Mouse (Mus musculus) CD8-positive naive resting alpha-beta T cell, adult 57 days (primary cell): Measurements from ENCODE around the gene Tas2r117. TPM values are rescaled to one million over a fixed set of nuclear protein-coding genes. Genes with fewer than 3 reads are reported as not detected.

Experiments
- total RNA-seq: library from RNA; stranded (reverse); gene quantifications from one replicate; pipeline ENCODE4 v1.2.4, GENCODE M21; 2023

Tas2r117 gene
- total RNA-seq: not detected

DNA sequence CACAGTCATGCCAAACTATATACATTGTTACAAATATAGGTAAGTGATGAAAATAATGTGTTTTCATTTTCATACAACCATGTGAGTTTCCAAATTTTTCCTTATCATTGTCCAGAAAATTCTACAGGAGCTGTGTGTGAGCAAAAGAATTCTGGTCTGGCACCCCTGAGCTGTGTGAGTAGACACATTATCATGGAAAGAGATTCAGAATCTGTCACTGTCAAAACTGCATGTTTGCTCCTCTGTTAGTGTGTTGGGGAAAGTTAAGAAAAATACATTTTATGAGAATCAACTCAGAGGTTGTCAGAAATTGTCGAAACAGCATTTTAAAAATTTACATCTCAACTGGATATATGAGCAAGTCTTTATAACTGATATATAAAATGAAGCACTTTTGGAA is at the start of gene Tas2r117:
Gene Tas2r117 (plus strand): TSS at position 301 of the 400 bp plus-strand sequence.

DNA sequence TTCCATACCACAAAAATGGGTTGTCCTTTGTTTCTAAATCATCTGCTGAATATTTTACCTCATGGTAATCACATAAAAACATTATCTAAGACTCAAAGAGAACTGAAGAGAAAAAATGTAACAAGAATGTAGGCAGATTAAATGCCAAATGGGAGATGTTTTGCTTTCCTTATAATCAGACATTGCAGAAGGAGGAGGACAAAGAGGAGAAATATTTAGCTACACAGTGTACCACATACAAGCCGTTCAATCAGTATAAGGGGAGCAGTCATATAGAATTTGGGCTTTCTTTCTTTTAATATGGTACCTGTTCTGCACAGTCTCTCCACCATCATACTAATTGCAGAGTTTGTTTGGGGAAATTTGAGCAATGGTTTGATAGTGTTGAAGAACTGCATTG is 48.2 kb upstream of the Tas2r117 start, which contains the start of gene Tas2r124:
Gene Tas2r124 (plus strand): TSS at position 301 of the 400 bp plus-strand sequence.

DNA sequence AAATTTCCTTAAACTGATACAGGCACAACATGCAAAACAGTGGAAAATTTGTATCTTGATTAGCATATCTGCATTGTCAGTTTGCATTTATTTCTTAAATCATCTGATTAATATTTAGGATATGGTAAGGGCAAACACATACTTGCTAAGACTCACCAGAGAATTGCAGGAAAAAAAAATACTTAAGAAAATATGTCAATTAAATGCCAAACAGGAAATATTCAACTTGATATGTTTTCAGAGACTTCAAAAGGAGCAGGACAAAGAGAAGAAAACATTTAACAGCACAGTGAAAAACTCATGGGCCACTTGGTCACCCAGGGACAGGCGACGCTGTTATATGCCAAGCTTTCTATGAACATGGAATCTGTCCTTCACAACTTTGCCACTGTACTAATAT is 40.8 kb upstream of the Tas2r117 start, which contains the start of gene Tas2r102:
Gene Tas2r102 (plus strand): TSS at position 301 of the 400 bp plus-strand sequence.

DNA sequence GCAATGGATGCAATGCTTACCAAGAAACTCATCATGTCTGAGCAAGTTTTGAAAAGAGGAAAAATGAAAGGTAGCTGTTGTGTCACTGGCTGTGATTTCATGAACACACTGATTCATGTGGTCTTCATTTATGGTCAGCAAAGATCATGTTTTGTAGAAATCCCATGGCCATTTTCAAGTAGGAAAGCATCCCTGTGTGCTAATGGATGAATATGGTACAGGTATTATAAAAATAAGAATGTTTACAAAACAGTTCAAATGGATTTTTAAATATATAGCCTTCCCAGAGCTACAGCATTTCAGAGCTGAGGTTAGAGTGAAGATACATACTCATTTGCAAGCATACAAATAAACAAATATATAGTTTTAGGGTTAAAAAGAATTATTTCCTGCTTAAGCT is 24.6 kb upstream of the Tas2r117 start, which contains the start of gene Tas2r136:
Gene Tas2r136 (minus strand): TSS at position 101 of the 400 bp plus-strand sequence.

DNA sequence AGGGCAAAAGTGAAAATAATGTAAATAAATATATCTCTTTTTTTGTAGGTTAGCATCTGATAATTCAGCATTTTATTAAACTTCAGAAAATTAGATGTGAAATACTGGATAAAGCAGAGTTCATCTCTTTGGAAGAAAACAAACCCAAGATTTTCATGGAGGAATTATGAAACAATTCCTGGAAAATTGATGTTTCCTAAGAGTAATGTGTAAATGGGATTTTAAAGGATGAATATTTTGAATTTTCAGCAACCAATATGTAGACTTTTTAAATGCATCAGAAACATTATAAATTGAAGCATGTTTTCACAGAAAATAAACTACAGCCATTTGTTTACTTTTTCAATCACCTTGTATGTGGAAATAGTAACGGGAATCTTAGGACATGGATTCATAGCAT is 44.2 kb downstream of the Tas2r117 start, which contains the start of gene Tas2r123:
Gene Tas2r123 (plus strand): TSS at position 301 of the 400 bp plus-strand sequence.

Other genes starting within 250 kb of the Tas2r117 start
- gene Prh1, start 233.0 kb upstream of the Tas2r117 start, total RNA-seq: not detected
- gene Prp2, start 206.9 kb upstream of the Tas2r117 start, total RNA-seq: not detected
- not detected for gene A630073D07Rik, start 151.3 kb upstream of the Tas2r117 start, total RNA-seq
- gene Tas2r120, start 145.9 kb upstream of the Tas2r117 start, total RNA-seq: not detected
- gene Tas2r121, start 101.8 kb upstream of the Tas2r117 start, total RNA-seq: not detected
- gene Tas2r122, start 90.9 kb upstream of the Tas2r117 start, total RNA-seq: not detected
- gene Tas2r115, start 64.8 kb upstream of the Tas2r117 start, total RNA-seq: not detected
- not detected for gene Tas2r124, start 48.1 kb upstream of the Tas2r117 start, total RNA-seq
- gene Tas2r102, start 40.7 kb upstream of the Tas2r117 start, total RNA-seq: not detected
- not detected for gene Tas2r136, start 24.7 kb upstream of the Tas2r117 start, total RNA-seq
- not detected for gene Tas2r123, start 44.3 kb downstream of the Tas2r117 start, total RNA-seq
- not detected for gene Tas2r116, start 52.6 kb downstream of the Tas2r117 start, total RNA-seq
- not detected for gene Tas2r110, start 65.2 kb downstream of the Tas2r117 start, total RNA-seq
- not detected for gene Tas2r113, start 90.2 kb downstream of the Tas2r117 start, total RNA-seq
- gene Tas2r125, start 106.8 kb downstream of the Tas2r117 start, total RNA-seq: not detected
- not detected for gene Tas2r129, start 148.3 kb downstream of the Tas2r117 start, total RNA-seq
- gene Tas2r131, start 155.1 kb downstream of the Tas2r117 start, total RNA-seq: not detected
- not detected for gene Tas2r109, start 178.1 kb downstream of the Tas2r117 start, total RNA-seq
- not detected for gene Tas2r103, start 234.3 kb downstream of the Tas2r117 start, total RNA-seq